7 mouse cellular contexts compared by ENCODE assay signal in the genomic region with DNA sequence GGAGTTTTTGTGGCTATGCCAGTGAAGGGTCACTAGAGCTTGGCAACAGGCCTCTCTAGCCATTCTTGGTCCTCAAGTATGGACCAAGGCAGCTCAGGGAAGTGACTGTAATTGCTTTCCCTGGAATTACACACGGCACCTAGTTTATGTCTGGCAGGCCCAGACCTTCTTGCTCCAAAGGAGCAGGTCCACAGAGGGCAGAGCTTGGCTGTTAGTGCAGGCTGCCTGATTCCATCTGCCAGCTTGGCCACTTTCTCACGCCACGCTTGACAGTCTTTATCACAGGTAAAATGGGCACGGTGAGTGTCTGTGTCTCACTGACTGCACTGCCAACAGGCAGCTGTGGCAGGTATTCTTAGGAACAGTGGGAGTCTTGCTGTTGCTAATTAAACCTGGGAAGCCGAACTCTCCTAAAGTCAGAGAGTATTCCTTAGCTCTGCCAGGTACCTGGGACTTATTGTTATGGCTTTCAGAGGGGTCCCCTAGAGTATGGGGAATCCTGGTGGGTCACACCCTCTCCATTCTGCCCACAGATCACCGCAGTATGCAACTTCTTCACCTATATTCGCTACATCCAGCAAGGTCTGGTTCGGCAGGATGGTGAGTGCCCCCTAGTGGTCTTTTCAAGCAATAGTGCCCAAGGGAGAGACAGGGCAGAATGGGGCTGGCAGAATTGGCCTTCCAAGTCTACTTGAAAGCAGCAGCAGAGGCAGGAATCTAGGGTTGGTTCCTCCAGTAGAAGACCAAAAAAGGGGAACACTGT. TPM values are rescaled to one million over a fixed set of nuclear protein-coding genes. Genes with fewer than 3 reads are reported as not detected.
A peak's percentile ranks its signal among the peaks of the same experiment; 100 is the strongest.
DNase-seq lines count a peak whose midpoint lies in the region; ATAC-seq lines count a peak whose summit lies in the region.

No protein-coding gene starts in this region.

- 0 out of 2 replicates have a peak, but pooled peaks have one; percentile 11 for ATAC-seq in embryonic facial prominence, embryonic 11.5 days (replicated peaks; ENCODE audit: insufficient number of reproducible peaks, low FRiP score, low TSS enrichment, low read depth)
- ATAC-seq in hindbrain, embryonic 11.5 days (ENCODE audit: low FRiP score): peak; percentile 53; the same call in 1 of the 2 replicates
- peak; percentile 78 for ATAC-seq in megakaryocyte, adult 5-6 weeks (ENCODE audit: poor library complexity, severe bottlenecking)

- H3K27me3 ChIP-seq in embryonic facial prominence, embryonic 11.5 days (ENCODE audit: control insufficient read depth, insufficient read depth, low read length): no peaks in the 10 kb centered on the region
- H3K27me3 ChIP-seq in hindbrain, embryonic 11.5 days (ENCODE audit: control insufficient read depth, insufficient read depth, low read length): no peaks in the 10 kb centered on the region

- H3K4me2 ChIP-seq in embryonic facial prominence, embryonic 11.5 days (ENCODE audit: low read depth, low read length): no peak overlapping the region
- H3K4me2 ChIP-seq in hindbrain, embryonic 11.5 days (replicated peaks; ENCODE audit: low read depth, low read length): no peak overlapping the region

- peaks cover 3% of the 10 kb centered on the region for H3K36me3 ChIP-seq in embryonic facial prominence, embryonic 11.5 days (replicated peaks; ENCODE audit: control insufficient read depth, insufficient read depth, low read depth, low read length)
- no peaks in the 10 kb centered on the region for H3K36me3 ChIP-seq in hindbrain, embryonic 11.5 days (ENCODE audit: control insufficient read depth, insufficient read depth, low read length)

- H3K9me3 ChIP-seq in embryonic facial prominence, embryonic 11.5 days (replicated peaks; ENCODE audit: control insufficient read depth, low read length): no peaks in the 10 kb centered on the region
- H3K9me3 ChIP-seq in hindbrain, embryonic 11.5 days (ENCODE audit: control insufficient read depth, low read length): no peaks in the 10 kb centered on the region

- no peaks in the 10 kb centered on the region for H3K4me1 ChIP-seq in embryonic facial prominence, embryonic 11.5 days (ENCODE audit: control insufficient read depth, insufficient read depth, low read length)
- H3K4me1 ChIP-seq in hindbrain, embryonic 11.5 days (replicated peaks; ENCODE audit: control insufficient read depth, insufficient read depth, low read length): no peaks in the 10 kb centered on the region

- DNase-seq in ES-CJ7 (ENCODE audit: low read depth, low spot score): peak; percentile 65
- DNase-seq in adipocyte (ENCODE audit: low spot score): peak; percentile 85
- peak; percentile 82 for DNase-seq in embryonic facial prominence, embryonic 11.5 days (ENCODE audit: low spot score)
- DNase-seq in hindbrain, embryonic 11.5 days (ENCODE audit: low spot score): peak; percentile 75
- DNase-seq in left cerebral cortex, postnatal 10 days (ENCODE audit: extremely low spot score in 1 of 2, low spot score in 2 of 2): peak; percentile 52 to 55
- DNase-seq in right cerebral cortex, postnatal 25 days: peak; percentile 54

- intact Hi-C loops in left cerebral cortex, postnatal 10 days (cut with DNase I): no loop called here

- no peak overlapping the region for H3K9ac ChIP-seq in embryonic facial prominence, embryonic 11.5 days (replicated peaks; ENCODE audit: low read length)
- H3K9ac ChIP-seq in hindbrain, embryonic 11.5 days (ENCODE audit: low read depth, low read length): no peak overlapping the region

- no peak overlapping the region for H3K4me3 ChIP-seq in embryonic facial prominence, embryonic 11.5 days (ENCODE audit: low read depth, low read length)
- H3K4me3 ChIP-seq in hindbrain, embryonic 11.5 days (ENCODE audit: low read depth, low read length): no peak overlapping the region

- no peak overlapping the region for H3K27ac ChIP-seq in embryonic facial prominence, embryonic 11.5 days (replicated peaks; ENCODE audit: low read depth, low read length)
- no peak overlapping the region for H3K27ac ChIP-seq in hindbrain, embryonic 11.5 days (ENCODE audit: low read depth, low read length)

- WGBS in embryonic facial prominence, embryonic 11.5 days: 39% methylated on average over 8 of the region's 8 CpGs
- 38% methylated on average over 8 of the region's 8 CpGs for WGBS in hindbrain, embryonic 11.5 days

RNA-seq across cellular contexts. Expression of gene Fads3, which starts 8.0 kb away (rescaled TPM):
- polyA plus RNA-seq in embryonic facial prominence, embryonic 11.5 days (2014; fragmentation: Nextera tagmentation; extraction: Ambion mirVana): 3.7 TPM in 2 replicates
- polyA plus RNA-seq in hindbrain, embryonic 11.5 days (2014; fragmentation: Nextera tagmentation; extraction: Ambion mirVana): 5.7 and 5.8 TPM in 2 replicates
- total RNA-seq in left cerebral cortex, postnatal 10 days (2021): 10 to 100 TPM; 49.0 to 49.5 TPM
- total RNA-seq in megakaryocyte, adult 5-6 weeks (2015): 0.76 and 0.91 TPM in 2 replicates
- total RNA-seq in megakaryocyte, adult 5-6 weeks (2017): 1.8 and 1.9 TPM in 2 replicates

RNA-seq across cellular contexts. Expression of gene Rab3il1, which starts 31.9 kb away (rescaled TPM):
- 53.8 and 56.4 TPM in 2 replicates for polyA plus RNA-seq in embryonic facial prominence, embryonic 11.5 days (2014; fragmentation: Nextera tagmentation; extraction: Ambion mirVana)
- polyA plus RNA-seq in hindbrain, embryonic 11.5 days (2014; fragmentation: Nextera tagmentation; extraction: Ambion mirVana): 35.7 and 35.9 TPM in 2 replicates
- 10 to 100 TPM in 1 of 2 experiments, 1 to 10 TPM in 1; 9.7 to 10.9 TPM for total RNA-seq in left cerebral cortex, postnatal 10 days (2021)
- total RNA-seq in megakaryocyte, adult 5-6 weeks (2015): 3.1 and 5.6 TPM in 2 replicates
- 7.1 and 11.8 TPM in 2 replicates for total RNA-seq in megakaryocyte, adult 5-6 weeks (2017)

RNA-seq across cellular contexts. Expression of gene Best1, which starts 32.0 kb away (rescaled TPM):
- 1.7 and 1.9 TPM in 2 replicates for polyA plus RNA-seq in embryonic facial prominence, embryonic 11.5 days (2014; fragmentation: Nextera tagmentation; extraction: Ambion mirVana)
- polyA plus RNA-seq in hindbrain, embryonic 11.5 days (2014; fragmentation: Nextera tagmentation; extraction: Ambion mirVana): 0.91 and 1.1 TPM in 2 replicates
- total RNA-seq in left cerebral cortex, postnatal 10 days (2021): 1 to 10 TPM; 1.2 to 1.8 TPM
- not detected in 2 replicates for total RNA-seq in megakaryocyte, adult 5-6 weeks (2015)
- total RNA-seq in megakaryocyte, adult 5-6 weeks (2017): not detected in 2 replicates

RNA-seq across cellular contexts. Expression of gene Fth1, which starts 53.0 kb away (rescaled TPM):
- polyA plus RNA-seq in embryonic facial prominence, embryonic 11.5 days (2014; fragmentation: Nextera tagmentation; extraction: Ambion mirVana): 1,303 and 1,312 TPM in 2 replicates
- polyA plus RNA-seq in hindbrain, embryonic 11.5 days (2014; fragmentation: Nextera tagmentation; extraction: Ambion mirVana): 1,301 and 1,416 TPM in 2 replicates
- total RNA-seq in left cerebral cortex, postnatal 10 days (2021): 1,000 to 10,000 TPM; 1,579 to 1,597 TPM
- total RNA-seq in megakaryocyte, adult 5-6 weeks (2015): 1,271 and 1,296 TPM in 2 replicates
- total RNA-seq in megakaryocyte, adult 5-6 weeks (2017): 513 and 615 TPM in 2 replicates

Comparison
In these comparisons a context has a peak if more than half of its experiments do, and no peak if none do; other contexts are left out.
1. ATAC-seq: peak in every context shown above with its lines; median percentile 78 in megakaryocyte, adult 5-6 weeks; 53 in hindbrain, embryonic 11.5 days; 11 in embryonic facial prominence, embryonic 11.5 days.
2. RNA of gene Fads3, which starts 8.0 kb away (total RNA-seq): 49.0 to 49.5 TPM in left cerebral cortex, postnatal 10 days; 0.76 to 1.9 TPM in megakaryocyte, adult 5-6 weeks; every median in the first group is over 10 times any median in the second.
3. Peak in every context shown above with its lines, with median percentiles within 50 percentile points of each other: DNase-seq.